Mouse (Mus musculus) megakaryocyte progenitor cell, adult 5-6 weeks (primary cell): ENCODE measurements at regions not wholly inside any gene's neighbourhood (a gene's known extent, or its start where the extent isn't known, plus 50 kb on each side); places are given as distances from the start of the nearest gene placed in this dataset.
A peak's percentile ranks its signal among the peaks of the same experiment; 100 is the strongest.

Source experiments
- ATAC-seq: replicated peaks from 2 replicates; pipeline ENCODE4 v1.8.0; 2016; ENCODE audit warnings: mild to moderate bottlenecking, moderate TSS enrichment, inconsistent platforms; ENCODE audit not compliant: poor library complexity

DNA sequence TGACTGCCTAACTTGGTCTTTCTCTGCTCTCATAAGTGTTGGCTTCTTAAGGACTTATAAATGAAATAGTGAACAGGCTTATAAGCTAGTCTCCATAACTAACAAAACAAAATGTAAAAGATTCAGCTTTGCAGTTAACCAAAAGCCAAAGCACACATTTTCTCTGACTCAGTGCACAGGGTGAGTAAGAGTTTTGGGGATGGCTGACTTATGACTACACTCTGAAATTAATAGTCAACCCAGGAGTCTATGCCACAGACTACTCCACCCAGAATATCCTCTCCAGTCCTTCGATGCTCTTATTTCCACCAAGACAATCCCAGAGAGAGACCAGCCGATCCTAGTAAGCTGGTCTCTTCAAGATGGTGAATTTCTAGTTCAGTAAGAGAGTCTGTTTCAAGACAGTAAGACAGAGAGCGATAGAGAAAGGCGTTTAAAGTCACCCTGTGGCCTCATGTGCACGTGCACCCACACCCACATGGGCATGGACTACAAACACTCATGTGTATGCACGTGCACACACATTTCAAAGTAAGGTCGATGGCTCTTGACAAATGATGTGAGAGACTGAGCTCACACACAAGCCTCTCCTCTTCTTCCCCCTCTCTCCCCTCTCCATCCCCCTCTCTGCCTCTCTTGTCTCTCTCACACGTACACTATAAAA lies 351.2 kb upstream of the Pmfbp1 start:
- ATAC-seq = no peak

DNA sequence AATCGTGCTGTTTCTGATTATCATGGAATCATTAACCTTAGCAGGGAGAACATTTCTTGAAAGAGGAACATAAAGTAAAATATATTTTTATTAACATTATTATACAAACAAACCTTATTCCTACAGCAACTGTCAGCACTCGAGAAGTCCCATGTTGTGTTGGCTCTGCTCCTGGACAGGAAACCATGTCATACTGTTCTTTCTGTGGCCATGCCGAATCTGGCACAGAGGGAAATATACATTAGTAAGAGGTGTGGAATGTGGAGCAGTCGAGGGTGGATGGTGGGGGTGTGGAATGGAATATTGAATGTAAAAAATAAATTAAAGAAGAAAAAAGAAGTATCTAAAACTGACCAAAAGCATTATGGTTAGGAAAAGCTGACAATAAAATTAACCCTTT lies 342.1 kb upstream of the Pmfbp1 start:
- no peak for ATAC-seq

DNA sequence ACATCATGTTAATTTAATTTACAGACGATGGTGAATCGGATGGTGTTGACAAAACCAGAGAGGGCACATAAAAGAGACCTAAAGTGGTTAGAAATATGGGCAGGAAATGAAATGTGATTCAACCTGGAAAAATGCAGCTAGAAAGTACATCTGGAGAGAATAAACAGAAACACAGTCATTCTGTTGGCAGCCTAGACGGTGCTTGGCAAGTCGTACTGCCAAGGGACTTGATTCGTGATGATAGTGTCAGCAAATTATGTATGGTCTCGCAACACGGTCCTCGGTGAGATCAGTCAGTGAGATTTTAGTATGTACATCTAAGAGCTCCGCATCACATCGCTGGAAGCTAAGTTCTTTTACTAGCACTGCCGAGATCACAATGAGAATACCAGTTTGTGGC lies 338.3 kb upstream of the Pmfbp1 start:
- no peak for ATAC-seq

DNA sequence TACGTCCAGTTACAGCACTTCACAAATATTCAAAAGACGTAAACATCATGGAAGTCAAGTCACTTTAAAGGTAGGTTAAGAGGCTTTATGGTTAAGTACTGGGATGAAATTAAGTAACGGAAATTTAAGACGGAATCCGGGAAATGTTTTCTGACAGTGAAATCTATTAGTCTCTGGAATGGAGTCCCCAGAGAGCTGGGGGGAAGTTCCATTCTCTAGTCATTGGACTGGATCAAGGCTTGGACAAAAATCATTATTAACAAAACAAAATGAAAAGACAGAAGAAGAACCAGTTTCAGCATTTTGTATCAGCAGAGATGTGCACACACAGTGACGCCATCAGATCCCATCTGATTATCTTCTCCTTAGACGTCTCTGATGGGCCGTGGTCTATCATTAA lies 337.8 kb upstream of the Pmfbp1 start:
- no peak for ATAC-seq

DNA sequence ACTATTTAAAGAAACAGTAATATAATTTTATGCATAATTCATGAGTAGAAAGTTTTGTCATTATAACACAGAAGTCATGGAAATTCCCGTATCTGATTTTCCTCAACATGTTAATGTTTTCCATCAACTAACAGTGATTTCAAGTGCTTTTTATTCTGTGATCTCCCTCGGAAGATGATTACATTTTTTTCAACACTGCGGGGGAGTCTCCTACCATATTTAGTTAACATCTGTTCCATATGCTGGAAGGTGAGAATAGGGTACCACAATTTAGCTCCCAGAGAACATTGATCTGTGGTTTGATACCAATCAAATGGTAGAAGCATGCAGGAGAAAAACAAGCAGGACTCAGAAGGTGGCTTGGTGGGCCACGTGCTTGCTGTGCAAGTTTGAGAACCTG lies 321.1 kb upstream of the Pmfbp1 start:
- no peak for ATAC-seq

DNA sequence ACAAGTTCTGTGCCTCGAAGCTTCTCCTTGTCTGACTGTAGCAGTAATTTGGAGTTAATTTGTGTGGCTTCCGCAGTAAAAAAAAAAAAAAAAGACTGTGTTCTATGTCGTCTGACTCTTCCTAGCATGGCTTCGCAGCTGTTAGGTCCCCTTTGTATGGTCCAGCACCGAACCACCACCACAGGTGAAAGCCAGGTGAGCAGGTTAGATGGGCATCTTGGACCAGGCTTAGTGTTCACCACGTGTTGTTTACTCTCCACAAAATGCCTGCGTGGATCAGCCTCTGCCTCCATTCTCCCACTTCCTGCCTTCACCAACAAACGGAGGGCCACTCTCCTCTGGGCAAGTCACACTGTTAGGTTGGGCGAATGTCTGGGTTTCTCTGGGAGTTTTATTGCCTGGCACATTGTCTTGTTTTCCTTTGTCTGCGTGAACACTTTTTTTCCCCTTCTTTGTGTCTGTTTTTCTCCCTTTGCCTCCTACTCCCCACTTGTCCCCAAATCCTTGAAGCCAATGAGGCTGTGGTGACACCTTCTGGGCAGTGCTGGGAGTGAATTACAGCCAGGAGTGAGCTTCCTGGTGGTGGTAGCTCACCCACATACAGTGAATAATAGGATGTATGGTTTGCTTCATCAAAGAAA lies 308.1 kb upstream of the Pmfbp1 start:
- peak; percentile 66 for ATAC-seq

DNA sequence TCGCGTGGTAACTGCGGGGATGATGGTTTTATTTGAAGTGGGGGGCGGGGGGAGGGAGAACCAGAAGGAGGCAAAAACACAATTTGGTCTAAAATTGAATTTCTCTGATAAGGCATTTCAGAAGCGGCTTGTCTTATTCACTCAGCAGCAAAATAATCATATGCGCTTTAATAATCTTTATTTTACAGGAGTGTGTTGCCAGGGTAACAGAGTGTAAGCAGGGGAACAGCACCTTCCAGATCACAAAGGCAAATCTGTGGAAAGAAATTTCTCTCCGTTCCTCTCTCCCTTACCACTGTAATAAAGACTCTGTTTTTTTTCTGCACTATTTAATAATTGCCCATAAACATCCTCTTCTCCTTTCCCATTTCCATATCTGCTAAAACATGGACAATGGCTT lies 306.2 kb upstream of the Pmfbp1 start:
- ATAC-seq = no peak

DNA sequence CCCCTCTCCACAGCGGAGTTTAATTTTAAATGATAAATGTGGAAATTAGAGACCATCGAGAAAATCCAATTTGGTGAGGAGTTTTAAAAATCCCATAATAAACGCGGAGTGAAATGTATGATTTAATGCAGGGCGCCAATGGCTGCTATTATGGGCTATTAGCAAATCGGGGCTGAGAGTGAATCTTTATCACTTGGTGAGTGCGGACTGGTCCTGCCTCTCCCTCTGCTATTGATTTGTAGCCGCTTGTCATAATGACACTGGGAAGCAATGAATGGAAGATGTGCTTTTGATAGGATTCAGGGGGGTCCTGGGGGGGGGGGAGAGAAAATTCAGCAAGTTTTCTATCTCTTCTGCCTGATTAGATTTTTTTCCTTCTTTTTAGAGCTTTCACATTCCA lies 279.6 kb upstream of the Pmfbp1 start:
- no peak for ATAC-seq

DNA sequence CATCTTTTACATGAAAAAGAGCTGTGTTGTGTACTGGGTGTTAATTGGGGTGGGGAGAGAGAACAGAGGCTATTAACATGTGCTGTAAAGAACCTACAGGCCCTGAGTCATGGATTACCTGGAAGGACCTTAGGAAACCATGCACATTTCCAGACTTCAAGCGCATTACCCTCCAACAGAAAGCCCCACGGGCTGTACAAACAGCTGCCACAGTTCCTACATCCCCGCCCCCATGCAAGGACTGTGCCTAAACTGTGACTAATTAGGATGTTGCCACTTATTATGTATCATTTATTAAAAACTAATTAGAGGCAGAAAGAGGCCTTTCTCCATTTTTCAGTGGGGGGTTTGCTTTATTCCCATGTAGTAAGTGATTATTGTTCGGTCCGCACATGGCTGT lies 277.5 kb upstream of the Pmfbp1 start:
- ATAC-seq = no peak

DNA sequence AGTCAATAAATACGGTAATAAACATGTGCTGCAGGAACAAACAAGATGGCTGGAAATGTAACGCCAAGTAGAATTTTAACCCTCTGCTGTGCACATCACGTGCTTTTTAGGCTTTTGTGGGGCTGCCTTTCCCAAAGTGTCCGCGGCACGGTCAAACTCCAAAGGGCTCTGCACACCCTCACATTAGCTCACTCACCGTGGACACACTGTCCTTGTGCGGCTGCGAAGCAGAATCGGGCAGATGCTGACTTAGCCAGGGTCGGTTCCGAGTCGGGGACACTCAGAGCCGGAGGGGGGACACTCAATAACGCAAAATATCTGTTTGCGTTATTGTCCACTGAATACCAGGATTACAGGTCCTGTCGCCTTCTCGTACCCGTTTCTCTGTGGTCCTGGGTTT lies 276.5 kb upstream of the Pmfbp1 start:
- ATAC-seq = no peak

DNA sequence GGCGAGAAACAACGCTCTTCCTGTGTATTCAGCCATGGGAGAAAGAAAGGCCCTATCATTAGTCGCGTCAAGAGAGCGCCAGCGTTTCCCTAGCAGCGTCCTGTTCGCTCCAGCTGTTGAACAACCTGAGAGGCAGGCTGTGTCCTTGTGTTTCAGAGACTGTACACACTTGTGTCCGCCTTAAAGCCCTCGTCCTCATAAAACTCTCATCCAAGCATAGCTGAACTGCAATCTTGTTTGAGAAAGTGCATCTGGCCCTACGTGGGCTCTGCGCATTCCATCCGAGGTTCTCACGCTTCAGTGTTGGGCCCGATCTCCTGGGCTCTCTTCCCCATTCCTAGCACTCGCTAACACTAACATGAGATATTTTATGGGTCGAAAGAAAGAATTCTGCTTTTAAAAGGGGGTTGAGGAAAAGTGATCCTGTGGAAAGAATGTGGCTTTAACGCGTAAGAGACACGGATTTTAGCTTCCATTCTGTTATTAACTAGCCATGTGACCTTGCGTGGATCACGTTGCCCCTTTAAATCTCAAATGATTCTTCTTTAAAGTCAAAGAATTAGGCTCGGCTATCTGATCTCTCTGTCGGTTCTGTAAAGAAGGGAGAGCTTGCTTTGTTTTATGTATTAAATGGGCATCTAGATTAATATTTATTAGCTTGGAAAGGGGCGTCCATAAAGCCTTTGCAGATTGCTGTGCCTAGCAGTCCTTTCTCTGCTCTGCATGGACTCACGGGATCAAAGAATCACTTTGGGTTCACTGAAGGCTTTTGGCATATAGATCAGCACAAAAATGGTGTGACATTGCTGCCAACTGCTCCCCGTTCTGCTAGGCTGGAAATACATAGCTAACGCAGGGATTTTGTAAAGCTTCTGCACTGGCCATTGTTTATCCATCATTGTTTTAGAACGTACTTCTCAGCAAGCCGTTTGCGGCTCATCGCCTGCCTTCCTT lies 261.3 kb upstream of the Pmfbp1 start:
- ATAC-seq = no peak

DNA sequence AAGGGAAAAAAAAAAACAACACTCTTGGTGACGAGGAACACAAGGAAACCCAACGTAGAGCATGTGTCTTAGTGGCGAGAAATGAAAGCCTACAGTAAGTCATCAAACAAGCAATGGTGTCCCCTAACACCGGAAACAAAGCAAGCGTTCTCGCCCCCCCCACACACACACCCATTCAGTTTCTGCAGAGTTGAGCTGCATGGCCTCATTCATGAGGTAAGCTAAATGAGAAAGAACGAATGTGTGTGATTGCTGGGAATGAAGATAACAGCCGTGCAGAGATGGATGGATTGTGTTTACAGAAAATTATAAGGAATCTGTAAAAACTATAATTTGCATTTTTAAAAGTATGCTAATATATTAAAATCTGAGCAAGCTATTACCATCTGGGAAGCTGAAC lies 248.3 kb upstream of the Pmfbp1 start:
- no peak for ATAC-seq

DNA sequence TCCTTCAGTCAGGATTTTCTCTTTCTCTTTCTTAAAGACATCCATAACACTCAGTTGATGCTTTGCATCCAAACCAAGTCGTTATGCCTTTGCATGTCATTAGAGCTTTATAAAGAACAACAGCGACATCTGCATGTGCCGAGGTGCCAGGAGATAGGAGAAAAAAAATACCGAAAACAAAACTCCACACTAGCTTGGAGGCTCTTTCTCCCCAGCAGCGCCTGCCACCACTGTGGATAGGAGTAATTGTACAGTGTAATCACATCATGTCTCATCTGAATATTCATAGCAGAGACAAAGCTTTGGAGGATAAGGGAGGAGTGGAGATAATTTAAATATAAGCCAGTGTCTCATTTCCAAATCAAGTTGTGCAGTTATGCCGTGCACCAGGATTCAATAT lies 246.0 kb upstream of the Pmfbp1 start:
- ATAC-seq = no peak

DNA sequence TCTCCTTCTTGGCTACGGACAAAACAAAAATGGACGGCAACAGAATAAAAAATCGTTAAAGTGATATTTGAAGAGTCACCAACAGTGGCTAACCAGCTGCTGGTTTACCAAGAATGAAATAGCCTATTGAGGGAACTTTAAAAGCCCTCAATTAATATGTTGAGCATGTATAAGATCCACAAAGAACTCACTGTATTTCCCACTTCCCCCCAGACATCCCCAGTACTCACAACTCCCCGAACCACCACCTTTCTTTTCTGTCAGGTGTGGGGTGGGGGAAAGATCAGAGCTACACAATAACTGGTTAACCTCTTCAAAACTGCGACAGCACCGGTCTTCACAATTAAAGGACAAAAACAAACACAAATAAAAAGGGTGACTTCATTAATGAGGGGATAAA lies 245.5 kb upstream of the Pmfbp1 start:
- no peak for ATAC-seq

DNA sequence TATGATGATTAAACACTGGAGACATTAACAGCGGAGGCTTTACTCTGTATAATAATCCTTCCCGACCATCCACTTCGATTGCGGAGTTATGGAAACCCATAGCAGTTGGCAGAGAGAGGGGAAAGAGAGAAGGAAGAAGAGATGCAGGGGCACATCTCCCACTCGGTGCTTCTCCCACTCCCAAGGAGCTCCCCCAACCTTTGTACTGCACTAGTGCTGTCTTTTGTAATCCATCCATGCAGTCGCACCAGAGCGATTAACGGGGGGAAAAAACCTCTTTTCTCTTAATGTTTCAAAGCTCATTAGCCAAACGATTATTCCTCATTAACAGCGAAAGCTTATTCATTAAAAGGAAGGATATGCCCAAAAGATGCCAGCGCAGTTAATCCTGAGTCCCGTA lies 244.6 kb upstream of the Pmfbp1 start:
- no peak for ATAC-seq

DNA sequence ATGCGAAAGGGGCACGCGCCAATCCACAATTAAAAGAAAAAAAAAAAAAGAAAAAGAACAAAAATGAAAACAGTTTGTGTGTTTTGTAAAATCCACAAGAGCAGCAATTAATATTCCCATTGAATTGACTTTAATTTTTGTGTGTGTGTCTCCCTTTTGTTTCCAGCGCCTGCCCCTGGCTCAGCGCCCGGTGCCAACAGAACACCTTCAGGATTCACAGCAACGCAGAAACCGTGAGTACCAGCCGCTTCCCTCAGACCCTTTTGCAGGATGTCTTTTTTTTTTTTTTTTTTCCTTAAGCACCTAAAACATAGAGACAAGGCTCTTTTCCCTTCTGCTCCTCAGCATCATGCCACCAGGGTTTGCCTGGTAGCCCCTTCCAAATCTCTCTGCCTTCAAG lies 244.1 kb upstream of the Pmfbp1 start:
- no peak for ATAC-seq

DNA sequence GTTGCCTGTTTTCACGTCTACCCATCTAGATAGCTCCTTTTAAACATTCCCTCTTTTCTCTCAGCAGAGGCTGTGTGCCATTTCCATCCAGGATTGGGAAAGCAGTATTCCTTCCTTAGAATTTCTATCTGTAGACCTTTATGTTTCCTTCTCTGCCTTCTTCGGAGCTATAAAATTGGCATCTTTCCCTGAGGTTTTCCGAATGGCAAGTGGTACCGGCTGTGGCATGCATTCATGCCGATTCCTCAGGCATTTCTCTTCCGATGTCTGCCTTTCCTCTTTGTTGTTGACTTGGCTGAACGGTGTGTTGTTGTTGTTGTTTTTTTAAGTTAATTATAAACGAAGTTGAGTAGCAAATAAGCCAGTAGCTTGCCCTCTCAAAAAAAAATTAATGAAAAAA lies 243.3 kb upstream of the Pmfbp1 start:
- ATAC-seq = no peak

DNA sequence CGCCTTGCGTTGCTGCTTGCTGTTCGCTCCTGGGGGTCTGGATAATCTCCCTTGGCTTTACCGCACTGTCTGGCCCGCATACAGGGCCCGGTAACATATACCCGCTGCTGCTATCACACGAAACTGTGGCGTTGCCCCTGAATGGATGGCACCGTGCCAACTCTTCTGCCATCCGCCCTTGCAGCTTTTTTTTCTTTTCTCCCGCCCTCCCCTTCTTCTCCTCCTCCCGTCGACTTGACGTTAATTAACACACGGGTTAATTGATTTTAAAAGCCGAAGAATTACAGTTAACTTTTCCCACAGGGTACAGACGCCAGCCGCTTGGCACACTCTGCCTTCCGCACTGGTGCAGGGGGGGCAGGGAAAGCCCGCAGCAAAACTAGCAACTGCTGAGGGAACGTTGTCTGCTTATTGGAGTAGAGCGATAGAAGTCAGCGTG lies 242.4 kb upstream of the Pmfbp1 start:
- ATAC-seq = no peak

DNA sequence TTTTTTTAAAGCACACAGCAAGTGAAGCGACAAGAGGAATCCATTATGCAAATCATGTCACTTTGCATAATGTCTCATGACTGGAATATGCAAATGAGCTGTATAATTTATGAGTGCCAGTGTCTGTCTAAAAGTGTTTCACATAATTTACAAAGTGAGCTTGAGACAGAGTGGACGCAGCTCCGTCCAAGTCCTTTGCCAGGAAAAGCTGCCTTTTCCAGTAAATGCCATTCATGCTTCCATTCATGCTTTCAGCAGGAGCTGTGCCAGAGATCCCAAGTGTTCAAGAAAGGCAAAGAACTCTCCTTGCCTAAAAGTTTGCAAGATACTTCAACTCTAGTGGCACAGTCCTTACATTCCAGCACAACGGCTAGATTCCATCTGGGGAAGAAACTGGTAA lies 241.4 kb upstream of the Pmfbp1 start:
- ATAC-seq = no peak

DNA sequence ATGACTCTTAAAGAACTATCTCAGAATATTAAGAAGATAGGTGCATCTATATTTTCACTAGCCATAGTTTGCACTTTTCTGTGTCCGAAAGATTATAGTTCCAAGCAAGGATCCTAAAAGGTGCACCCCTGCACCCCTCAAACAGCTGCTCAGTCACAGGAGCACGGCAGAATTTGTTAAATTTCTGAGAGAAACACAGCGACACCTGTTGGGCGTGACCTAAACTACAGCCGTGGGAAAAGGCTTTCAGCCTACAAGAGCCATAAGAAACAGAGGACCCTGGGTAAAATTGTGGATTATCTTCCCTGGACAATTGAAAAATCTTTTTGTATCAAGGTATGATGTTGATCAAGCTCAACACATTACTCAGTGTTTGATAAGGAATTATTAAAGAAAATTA lies 214.7 kb upstream of the Pmfbp1 start:
- peak; percentile 80 for ATAC-seq

DNA sequence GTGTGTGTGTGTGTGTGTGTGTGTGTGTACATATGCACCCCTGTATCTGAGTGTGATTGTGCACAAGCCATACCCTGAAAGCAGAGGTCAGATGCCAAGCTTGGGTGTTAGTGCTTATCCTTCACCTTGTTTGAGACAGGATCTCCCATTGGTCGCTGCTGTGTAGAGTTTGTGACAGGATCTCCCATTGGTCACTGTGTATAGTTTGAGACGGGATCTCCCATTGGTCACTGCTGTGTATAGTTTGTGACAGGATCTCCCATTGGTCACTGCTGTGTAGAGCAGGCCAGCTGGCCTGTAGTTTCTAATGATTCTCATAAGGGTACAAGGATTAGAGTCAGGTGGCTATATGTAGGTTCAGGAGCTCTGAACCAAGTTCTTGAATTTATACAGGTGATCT lies 213.3 kb upstream of the Pmfbp1 start:
- ATAC-seq = peak; percentile 61

DNA sequence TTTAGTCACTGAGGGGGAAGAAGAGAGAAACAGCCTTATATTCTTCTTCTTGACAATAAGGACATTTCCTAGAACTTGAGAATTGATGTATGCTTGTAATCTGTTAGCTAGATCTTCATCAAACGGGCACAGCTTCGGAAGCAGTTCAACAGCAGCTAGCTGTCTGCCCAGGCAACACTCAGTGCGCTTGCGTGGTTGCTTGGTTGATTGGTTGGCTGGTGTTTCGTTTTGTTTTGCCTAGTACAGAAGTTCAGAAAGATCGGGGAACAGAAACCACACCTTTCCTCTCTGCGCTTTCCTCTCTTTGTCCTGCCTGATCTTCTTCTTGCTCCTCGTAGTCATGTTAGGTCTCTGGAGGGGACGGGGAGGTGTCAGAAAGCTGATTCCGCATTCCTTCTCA lies 212.2 kb upstream of the Pmfbp1 start:
- no peak for ATAC-seq
